Mouse (Mus musculus) cerebellum, adult 11-12 months (tissue): ENCODE measurements at regions not wholly inside any gene's neighbourhood (a gene's known extent, or its start where the extent isn't known, plus 50 kb on each side); places are given as distances from the start of the nearest gene placed in this dataset.
A peak's percentile ranks its signal among the peaks of the same experiment; 100 is the strongest.

Source experiments
- DNase-seq: peaks from one replicate; pipeline ENCODE4 v3.0.0; 2022

DNA sequence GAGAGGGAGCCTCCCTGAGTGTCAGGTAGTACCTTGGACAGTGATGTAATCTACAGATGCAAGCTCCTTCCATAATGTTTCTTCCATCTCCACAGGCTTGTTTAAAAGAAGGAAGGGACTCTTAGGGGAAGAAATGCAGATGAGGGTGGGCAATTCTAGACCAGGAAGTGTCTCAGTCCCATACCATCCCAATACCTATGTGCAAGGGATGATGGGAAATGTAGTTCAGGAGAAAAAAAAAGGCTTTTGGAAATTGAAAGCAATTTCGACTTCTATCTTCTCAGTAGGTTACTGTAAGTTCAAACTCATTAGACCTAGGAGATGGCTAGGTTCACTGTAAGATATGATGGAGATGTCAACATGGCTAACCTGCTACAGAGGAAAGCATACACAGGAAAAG lies 68.3 kb downstream of the Cd83 start:
- no peak for DNase-seq

GRCm38 (mm10) chr13:43854973-43855372 lies 70.4 kb downstream of the Cd83 start:
- no peak for DNase-seq

DNA sequence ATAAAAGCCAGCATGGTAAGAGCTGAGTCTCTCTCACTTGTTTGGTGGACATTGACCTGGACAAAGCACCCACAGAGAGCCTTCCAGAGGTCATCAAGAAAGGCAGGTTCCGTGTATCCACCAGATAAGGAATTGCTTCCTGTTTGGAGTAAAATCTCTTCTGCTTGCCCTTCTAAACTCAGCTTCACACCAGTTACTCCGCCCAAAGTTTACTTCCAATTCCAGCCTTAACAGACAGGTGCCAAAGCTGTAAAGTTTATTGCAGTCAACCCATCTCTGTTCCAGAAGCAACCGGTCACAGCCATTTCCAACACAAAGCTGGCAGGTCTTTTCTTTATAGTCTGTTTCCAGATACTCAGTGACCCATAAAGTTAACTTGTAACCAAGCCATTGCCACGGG lies 76.4 kb downstream of the Cd83 start:
- no peak for DNase-seq

- DNase-seq, result no peak
These were observed 76.8 kb downstream of the Cd83 start for GRCm38 (mm10) chr13:43861424-43861823.

DNA sequence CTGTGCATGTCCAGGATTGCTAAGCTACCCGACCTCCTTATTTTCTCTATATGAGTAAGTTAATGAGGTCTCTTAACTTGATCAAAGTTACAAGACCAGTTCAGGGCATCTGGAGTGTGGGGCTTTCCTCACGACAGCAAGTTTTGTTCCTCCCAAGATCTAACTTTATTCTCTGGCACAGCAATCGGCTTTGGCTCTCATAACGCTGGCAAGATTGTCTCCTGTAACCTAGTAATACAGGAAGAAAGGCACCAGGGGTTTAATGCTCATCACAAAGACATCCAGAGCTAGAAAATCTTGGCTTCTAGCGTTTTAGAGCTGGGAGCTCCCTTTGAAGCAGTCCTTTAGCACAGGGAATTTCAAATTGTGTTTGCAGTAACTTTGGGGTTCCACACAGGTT lies 77.5 kb downstream of the Cd83 start:
- DNase-seq, result no peak

DNA sequence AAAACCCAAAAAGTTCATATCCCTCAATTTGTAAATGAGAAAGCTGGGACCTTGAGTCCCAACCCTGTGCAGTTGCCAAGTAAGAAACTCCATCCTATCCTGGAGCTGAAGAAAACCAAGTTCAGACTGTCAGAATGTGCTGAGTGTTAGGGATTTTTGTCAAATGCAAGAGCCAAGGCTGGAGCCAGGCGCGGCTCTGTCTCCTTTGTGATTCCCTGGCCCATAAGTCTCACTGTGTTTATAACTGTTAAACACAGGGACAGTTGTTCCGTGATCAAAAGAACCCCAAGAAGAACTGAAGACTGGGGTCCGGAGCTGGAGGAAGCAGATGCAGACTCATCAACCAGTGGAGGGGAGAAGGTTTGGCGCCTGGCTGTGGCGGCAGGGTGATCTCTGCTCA lies 78.0 kb downstream of the Cd83 start:
- DNase-seq, result no peak

DNA sequence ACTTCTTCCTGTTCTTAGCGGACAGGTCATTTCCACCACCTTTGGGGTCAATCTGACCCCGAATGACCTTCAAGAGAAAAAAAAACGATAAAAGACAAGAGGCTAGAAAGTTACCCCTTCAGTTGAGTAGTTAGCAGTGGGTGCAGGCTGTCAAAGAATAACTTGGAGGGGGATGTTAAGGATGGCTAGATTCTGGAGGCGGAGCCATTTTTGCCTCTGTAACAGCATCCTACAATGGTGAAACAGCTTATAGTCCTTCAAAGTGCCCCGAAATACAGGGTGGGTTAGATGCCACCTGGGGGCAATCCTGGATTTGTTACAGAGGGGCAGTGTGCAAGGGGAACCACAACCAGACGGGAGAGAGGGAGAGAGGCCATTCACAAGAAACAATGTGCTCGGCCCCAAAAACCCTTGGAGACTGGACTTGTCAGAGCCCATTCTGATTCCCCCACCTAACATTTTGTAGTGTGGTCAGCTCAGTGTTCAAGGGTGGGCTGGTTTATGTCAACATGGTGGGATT lies 79.1 kb downstream of the Cd83 start:
- peak; percentile 21 for DNase-seq

- peak; percentile 97 for DNase-seq
These were observed 79.7 kb downstream of the Cd83 start for GRCm38 (mm10) chr13:43864153-43864861.

DNA sequence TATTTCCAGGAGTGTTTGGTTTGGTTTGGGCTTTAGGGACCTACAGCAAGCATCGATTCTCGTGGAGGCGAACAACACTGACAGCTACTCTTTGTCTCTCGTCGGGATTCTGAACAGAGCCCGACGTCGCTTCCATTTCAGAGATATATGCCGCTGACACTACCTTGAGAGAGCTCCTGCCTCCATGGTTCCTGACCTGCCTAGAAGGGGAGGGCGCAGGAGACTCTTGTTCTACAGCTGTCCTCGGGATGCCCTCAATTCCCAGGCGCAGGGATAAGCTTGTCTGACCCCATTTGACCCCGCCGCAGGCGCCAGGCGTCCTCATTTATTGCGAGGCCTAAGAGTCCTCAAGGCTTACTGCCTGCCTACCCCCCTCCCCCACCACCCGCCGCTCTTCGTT lies 80.5 kb downstream of the Cd83 start:
- peak; percentile 45 for DNase-seq

GRCm38 (mm10) chr13:43875895-43876294 lies 91.3 kb downstream of the Cd83 start:
- no peak for DNase-seq

GRCm38 (mm10) chr13:43887284-43887683 lies 102.7 kb downstream of the Cd83 start:
- DNase-seq, result no peak

DNA sequence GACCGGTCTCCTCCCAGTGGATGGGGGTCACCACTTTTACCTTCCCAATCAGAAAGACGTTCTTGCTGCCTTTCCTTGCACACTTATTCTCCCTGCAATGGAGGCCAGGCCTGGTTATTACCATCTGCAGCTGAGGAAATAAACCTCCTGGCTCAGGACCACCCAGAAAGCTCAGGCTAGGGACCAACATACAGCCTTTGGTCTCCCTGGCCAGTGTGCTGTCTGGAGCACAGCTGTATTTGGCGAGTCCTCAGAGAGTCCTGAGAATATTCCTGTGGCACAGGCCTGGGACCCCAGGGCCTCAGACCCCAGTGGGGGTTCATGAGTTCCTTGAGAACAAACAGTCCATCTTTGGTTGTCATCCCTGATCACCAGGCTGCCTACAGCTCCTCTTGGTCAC lies 107.4 kb downstream of the Cd83 start:
- DNase-seq, result no peak

DNA sequence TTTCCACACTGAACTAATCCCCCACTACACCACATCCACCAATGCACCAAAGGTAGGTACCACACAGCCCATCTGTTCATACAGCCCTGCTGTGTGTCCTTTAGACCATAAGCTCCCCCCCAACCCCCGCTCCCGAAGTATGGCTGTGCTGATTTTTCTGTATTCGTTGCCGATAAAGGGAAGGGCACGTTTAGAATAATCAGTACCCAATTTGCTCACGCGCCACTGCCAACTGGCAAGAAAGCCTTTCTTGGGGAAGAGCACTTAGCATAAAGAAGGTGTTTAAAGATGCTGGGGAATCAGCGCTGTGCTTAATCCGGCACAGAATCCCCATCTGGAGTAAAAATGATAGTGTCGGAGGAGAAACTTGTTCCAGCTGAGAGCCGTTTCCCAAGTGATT lies 111.4 kb downstream of the Cd83 start:
- no peak for DNase-seq

DNA sequence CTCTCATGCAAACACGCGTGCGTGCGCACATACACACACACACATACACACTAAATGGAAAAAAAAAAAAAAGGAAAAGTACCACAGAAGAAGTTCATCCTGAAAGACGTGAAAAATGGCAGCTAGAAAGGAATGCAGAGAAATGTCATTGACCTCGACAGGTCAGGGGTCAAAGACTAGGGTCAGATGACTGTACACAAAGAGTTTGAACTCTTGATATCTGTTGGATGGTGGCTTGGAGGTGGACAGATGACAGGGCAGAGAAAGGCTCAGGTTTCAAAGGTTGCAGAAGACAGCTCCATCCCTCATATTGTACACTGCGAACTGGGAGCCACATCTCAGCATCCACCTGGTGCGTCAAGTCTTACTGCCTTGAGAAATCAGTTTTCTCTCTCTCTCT lies 112.5 kb downstream of the Cd83 start:
- no peak for DNase-seq

DNA sequence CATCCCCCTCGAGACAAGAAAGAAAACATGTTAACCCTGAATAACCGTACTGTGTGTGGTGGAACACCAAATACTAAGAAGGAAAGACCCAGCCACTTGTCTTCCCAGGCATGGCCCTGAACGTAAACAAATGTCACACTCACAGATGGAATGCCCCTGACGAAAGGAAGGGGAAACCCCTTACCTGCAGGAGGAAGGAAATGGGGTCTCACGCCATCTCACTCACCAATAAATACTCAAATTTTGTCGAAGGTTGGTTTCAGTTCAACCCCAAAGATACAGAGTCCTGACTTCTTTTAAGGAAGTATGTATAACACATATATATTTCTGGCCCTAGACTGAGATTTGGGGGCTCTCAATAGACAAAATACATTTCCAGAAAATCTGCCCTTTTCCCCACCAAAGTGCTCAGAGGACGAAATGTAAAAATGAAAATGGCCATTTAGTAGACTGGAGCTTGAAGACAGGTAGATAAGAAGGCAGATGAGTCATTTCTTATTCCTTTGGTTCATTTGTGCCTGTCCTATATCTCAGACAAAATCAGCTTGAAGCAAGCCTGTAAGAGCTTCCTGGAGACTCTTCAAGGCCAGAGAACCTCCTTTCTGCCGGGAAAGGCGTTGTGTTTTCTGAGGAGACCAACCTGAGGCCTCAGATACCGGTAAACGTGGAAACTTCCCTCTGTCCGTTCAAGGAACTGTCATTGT lies 114.1 kb downstream of the Cd83 start:
- DNase-seq, result no peak

DNA sequence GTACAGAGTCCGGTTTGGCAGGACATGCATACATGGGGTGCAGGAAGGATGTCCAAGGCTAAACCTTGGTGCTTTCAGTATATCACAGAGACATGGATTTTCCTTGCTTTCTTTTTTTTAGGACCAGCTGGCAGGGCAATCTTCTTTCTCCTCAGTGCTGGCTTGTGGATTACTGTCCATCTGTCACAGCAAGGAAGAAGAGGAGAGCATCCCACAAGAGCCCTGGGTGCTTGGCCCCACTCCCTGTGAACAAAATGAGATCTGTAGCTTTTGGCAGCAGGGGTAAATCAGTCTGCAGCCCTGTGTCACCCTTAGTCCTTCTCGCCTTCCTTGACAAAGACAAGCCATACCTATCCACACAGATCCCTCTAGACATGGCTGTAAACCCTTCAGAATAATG lies 115.5 kb downstream of the Cd83 start:
- DNase-seq, result peak; percentile 96

DNA sequence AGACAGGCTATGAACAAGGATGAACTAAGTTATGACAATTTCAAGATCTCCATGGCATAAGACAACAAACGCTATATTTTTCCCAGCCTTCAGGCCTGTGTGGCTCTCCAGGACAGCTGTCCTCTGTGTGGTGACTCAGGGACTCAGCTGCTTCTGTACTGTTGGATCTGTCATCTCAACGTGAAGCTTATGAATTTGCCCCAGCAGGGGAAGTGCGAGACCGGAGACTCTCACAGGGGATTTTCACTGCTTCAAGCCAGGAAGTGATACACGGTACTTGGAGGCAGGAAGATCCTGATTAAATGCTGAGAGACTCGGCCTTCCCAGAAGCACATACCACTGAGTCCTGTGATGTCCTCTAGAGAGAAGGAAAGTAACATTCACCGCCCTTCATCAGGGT lies 116.2 kb downstream of the Cd83 start:
- DNase-seq, result peak; percentile 85

GRCm38 (mm10) chr13:43903391-43903790 lies 118.8 kb downstream of the Cd83 start:
- peak; percentile 84 for DNase-seq

GRCm38 (mm10) chr13:43904291-43904690 lies 119.7 kb downstream of the Cd83 start:
- DNase-seq, result no peak

DNA sequence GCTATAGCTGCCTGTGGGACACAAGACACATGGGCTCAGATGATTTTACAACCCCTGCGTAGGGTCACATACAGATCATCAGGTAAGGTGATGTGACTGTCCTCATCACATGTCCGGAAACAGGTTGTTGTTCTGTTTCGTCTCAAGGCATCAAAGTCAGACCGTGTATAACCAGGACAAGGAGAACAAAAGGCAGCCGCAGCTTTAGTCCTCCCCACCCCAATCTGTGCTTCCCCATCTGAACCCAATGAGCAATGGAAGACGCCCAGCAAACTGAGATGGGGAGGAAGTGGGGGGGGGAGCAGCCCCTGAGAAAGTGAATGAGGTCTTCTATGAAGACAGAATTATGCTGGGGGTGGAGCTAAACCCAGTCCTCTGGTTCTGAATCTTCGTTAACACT lies 121.7 kb downstream of the Cd83 start:
- DNase-seq, result no peak

GRCm38 (mm10) chr13:43907425-43907824 lies 122.8 kb downstream of the Cd83 start:
- DNase-seq, result no peak

DNA sequence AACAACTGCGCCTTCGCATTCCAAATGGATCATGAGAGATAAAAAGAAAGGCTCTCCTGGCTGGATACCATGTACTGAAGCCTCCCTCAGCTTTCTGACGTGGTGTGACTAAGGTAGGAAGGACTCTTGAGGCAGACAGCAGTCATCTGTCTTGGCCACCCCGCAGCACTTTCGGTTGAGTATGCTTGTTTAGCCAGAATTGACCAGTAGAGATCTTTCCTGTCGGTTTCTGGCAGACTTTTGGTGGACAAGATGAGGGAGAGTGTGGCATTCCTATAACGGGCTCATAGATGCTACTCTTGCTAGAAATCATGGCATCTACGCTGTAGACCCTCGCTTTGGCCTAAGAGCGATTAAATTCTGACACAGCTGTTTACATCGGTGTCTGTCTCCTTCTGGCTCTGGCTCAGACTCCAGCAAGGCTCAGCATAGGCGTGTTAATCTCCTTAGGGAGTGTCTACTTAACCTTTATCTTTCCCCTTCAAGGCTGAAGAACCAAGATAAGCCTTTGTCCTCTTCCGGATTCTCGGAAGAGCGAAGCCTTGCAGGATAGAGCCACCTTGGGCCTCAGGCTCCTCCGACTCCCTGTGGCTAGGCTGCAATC lies 123.6 kb downstream of the Cd83 start:
- DNase-seq, result no peak

- no peak for DNase-seq
These were observed 125.4 kb downstream of the Cd83 start for GRCm38 (mm10) chr13:43909933-43910332.

DNA sequence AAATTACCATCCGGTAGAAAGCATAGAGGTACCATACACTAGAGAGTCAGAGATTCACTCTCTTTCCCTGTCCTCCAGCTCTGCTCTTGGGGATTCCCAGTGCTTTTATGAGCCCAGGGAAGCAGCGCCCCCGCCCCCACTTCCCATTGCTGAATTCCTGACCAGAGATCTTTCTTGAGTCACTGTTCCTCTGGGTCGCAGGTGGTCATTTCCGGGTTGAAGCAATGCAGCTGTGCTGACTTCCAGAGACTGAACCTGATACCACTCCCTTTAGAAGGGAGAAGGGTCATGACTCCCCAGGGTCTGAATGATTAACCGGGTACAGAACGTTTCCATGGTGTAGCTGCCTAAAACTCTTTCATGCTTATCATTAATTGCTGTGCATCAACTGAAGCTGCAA lies 128.9 kb downstream of the Cd83 start:
- DNase-seq, result no peak
